ENCODE assay signal across 9 mouse cellular contexts in genomic region chr5:149489136-149489535, GRCm38 (mm10). TPM values are rescaled to one million over a fixed set of nuclear protein-coding genes. Genes with fewer than 3 reads are reported as not detected.
DNase-seq lines count a peak whose midpoint lies in the region; ATAC-seq lines count a peak whose summit lies in the region.
"Had no signal": no experiment of that assay in that cellular context is flagged by ENCODE, and none has a peak within 500 bp of the region (broad histone marks: within the 10 kb centered on the region; RNA-seq: fewer than 3 reads in every experiment).

No protein-coding gene starts in this region.

- peak overlapping the region; percentile 97 for H3K27ac ChIP-seq in hindbrain, embryonic 14.5 days

- H3K9ac ChIP-seq in hindbrain, embryonic 14.5 days = peak overlapping the region; percentile 62

- no peaks in the 10 kb centered on the region for H3K27me3 ChIP-seq in hindbrain, embryonic 14.5 days (ENCODE audit: control insufficient read depth, insufficient read depth, low read length)

- H3K4me1 ChIP-seq in hindbrain, embryonic 14.5 days (replicated peaks; ENCODE audit: control insufficient read depth, insufficient read depth, low read length) = peaks cover 34% of the 10 kb centered on the region

- H3K9me3 ChIP-seq in hindbrain, embryonic 14.5 days (ENCODE audit: control insufficient read depth, low read length) = no peaks in the 10 kb centered on the region

- peak overlapping the region; percentile 52 for H3K4me2 ChIP-seq in hindbrain, embryonic 14.5 days (replicated peaks)

- no peaks in the 10 kb centered on the region for H3K36me3 ChIP-seq in hindbrain, embryonic 14.5 days (replicated peaks; ENCODE audit: control insufficient read depth, insufficient read depth)
- H3K36me3 ChIP-seq: G1E had no signal

- ATAC-seq in hindbrain, embryonic 14.5 days (ENCODE audit: low FRiP score) = peak; percentile 93

- DNase-seq in adrenal gland, adult 8-10 months = peak; percentile 11
- DNase-seq in embryo, embryonic 10.5 days (ENCODE audit: low spot score) = peak; percentile 58
- DNase-seq in hindbrain, embryonic 14.5 days (ENCODE audit: low spot score) = peak; percentile 77
- peak; percentile 71 for DNase-seq in mesoderm, embryonic 11.5 days (ENCODE audit: low read depth, low spot score)
- DNase-seq in telencephalon, adult 2 months (ENCODE audit: low read depth, low spot score) = peak; percentile 90
- no peak for DNase-seq in testis, postnatal 14 days (ENCODE audit: low spot score)
- no peak for DNase-seq in heart, adult 8-10 months (ENCODE audit: low spot score)
- no peak for DNase-seq in thymus, postnatal 10 days (ENCODE audit: low spot score in 2 of 2)

- peak overlapping the region; percentile 22 for H3K4me3 ChIP-seq in hindbrain, embryonic 14.5 days (replicated peaks; ENCODE audit: low read length)

- 7% methylated on average over 11 of the region's 11 CpGs for WGBS in hindbrain, embryonic 14.5 days

RNA-seq across cellular contexts. Expression of gene Wdr95, which starts 39.3 kb away (rescaled TPM):
- total RNA-seq in adrenal gland, adult 8-10 months (2022) = under 1 TPM in 1 of 4 experiments, not detected in 3; 0.11 TPM
- 0.36 TPM in 1 of 2 replicates, not detected in the other for polyA plus RNA-seq in hindbrain, embryonic 14.5 days (2014; fragmentation: Nextera tagmentation; extraction: Ambion mirVana)
- not detected for total RNA-seq in heart, adult 8-10 months (2022)
- total RNA-seq: G1E had no signal
- polyA plus RNA-seq: G1E had no signal

RNA-seq across cellular contexts. Expression of gene Tex26, which starts 49.7 kb away (rescaled TPM):
- total RNA-seq in adrenal gland, adult 8-10 months (2022) = not detected
- polyA plus RNA-seq in hindbrain, embryonic 14.5 days (2014; fragmentation: Nextera tagmentation; extraction: Ambion mirVana) = 1.1 and 1.2 TPM in 2 replicates
- total RNA-seq in heart, adult 8-10 months (2022) = not detected
- polyA plus RNA-seq: G1E had no signal

Comparison
In these comparisons a context has a peak if more than half of its experiments do, and no peak if none do; other contexts are left out.
1. DNase-seq: peak in adrenal gland, adult 8-10 months (single experiment), embryo, embryonic 10.5 days (single experiment), hindbrain, embryonic 14.5 days (single experiment), mesoderm, embryonic 11.5 days (single experiment) and telencephalon, adult 2 months (single experiment); none in testis, postnatal 14 days (single experiment), heart, adult 8-10 months (single experiment) and thymus, postnatal 10 days (0 of 2).